Mouse (Mus musculus): ENCODE measurements around the gene Lats2.

DNA sequence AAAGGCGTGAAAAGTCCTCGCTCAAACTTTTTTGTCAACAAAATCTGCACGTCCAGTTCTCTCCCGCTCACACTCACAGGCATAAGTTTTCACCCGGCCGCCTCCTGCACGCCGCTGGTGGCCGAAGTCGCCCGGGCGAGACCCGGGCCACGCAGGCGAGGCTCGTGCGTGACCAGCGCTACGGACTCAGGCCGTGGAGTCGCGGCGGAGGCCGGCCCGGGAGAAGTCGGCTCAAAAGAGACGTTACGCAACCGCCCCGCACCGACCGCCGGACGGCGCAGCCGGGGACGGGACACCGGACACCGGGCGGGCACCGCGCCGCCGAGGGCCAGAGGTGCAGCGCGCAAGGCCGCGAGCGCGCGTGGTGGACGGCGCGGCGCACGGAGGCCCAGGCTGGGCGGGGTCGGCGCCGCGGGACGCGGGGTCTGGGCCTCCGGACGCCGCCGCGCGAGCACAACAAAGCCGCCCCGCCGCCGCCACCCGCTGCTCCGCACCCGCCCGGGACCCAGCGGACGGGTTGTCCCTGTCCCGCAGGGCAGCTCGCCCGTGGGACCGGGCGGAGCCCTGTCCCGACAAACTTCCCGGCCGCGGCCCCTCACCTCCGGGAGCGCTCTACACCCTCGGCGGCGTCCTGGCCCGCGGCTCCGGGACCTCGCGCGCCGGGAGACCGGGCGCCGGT is 12.8 kb downstream of the Lats2 start:
- no peak for TF ChIP-seq HCFC1 (IDR thresholded peaks at IDR 0.05; ENCODE audit: borderline replicate concordance, insufficient read depth, low read length)
- no peak for TF ChIP-seq CHD2 (IDR thresholded peaks at IDR 0.05; ENCODE audit: low read depth, low read length)
- TF ChIP-seq ZNF384 (IDR thresholded peaks at IDR 0.05; ENCODE audit: low read depth, low read length), result no peak
- TF ChIP-seq MAFK (IDR thresholded peaks at IDR 0.05; ENCODE audit: insufficient read depth, low read depth, low read length), result no peak
- TF ChIP-seq ZC3H11A (IDR thresholded peaks at IDR 0.05; ENCODE audit: borderline replicate concordance, low read depth, low read length), result no peak
